Mouse (Mus musculus) olfactory bulb, adult 2 months (tissue): ENCODE measurements at regions not wholly inside any gene's neighbourhood (a gene's known extent, or its start where the extent isn't known, plus 50 kb on each side); places are given as distances from the start of the nearest gene placed in this dataset.

Experiments
- CTCF ChIP-seq: fragments of 200-500 bp; IDR thresholded peaks from 2 replicates; pipeline ENCODE4 v1.5.1; 2012; ENCODE audit warnings: low read depth, mild to moderate bottlenecking, low read length, moderate library complexity; ENCODE audit not compliant: insufficient read depth
- POLR2A ChIP-seq: fragments of 200-500 bp; IDR thresholded peaks from 2 replicates; pipeline ENCODE4 v1.6.1; 2012; ENCODE audit warnings: mild to moderate bottlenecking, low read depth, low read length, moderate library complexity; ENCODE audit not compliant: insufficient read depth

- no peak for TF ChIP-seq CTCF
- no peak for TF ChIP-seq POLR2A
Observed at GRCm38 (mm10) chr12:71471720-71472119, 162.0 kb downstream of the Dact1 start.
